Mouse (Mus musculus) MEL (cell line): ENCODE data around the gene March2. TPM values are rescaled to one million over a fixed set of nuclear protein-coding genes. Genes with fewer than 3 reads are reported as not detected.

Experiments used
- DNase-seq: peaks from one replicate; pipeline ENCODE4 v3.0.0; 2011; ENCODE audit warnings: low read depth, low spot score
- H3K27ac ChIP-seq: 2 replicates; pipeline ENCODE4 v1.5.1; 2012; ENCODE audit warnings: low read depth, mild to moderate bottlenecking, control low read depth, low read length, moderate library complexity; ENCODE audit not compliant: control insufficient read depth
- H3K27me3 ChIP-seq, 2 experiments: fragments of 150-350 bp in 1 of 2; sonication (generic) in 1 of 2; 2 replicates each; pipeline ENCODE4 v1.6.1; 2012; ENCODE audit warnings: low read length in 2 of 2, mild to moderate bottlenecking in 2 of 2, improper control_type of control experiment in 1 of 2, moderate library complexity in 1 of 2; ENCODE audit not compliant: insufficient read depth in 2 of 2, control insufficient read depth in 1 of 2
- H3K36me3 ChIP-seq, 2 experiments: 2 replicates each; pipeline ENCODE4 v1.6.1; 2012 to 2014; ENCODE audit warnings: low read length in 2 of 2, improper control_type of control experiment in 1 of 2, inconsistent platforms in 1 of 2, mild to moderate bottlenecking in 1 of 2; ENCODE audit not compliant: insufficient read depth in 2 of 2, control insufficient read depth in 1 of 2
- H3K4me1 ChIP-seq, 2 experiments: fragments of 150-350 bp in 1 of 2; sonication (generic) in 1 of 2; 2 replicates each; pipeline ENCODE4 v1.6.1; 2012; ENCODE audit warnings: low read length in 2 of 2, improper control_type of control experiment in 1 of 2, mild to moderate bottlenecking in 1 of 2; ENCODE audit not compliant: insufficient read depth in 2 of 2, control insufficient read depth in 1 of 2
- H3K4me3 ChIP-seq, 2 experiments: fragments of 150-350 bp in 1 of 2; sonication (generic) in 1 of 2; 2 replicates each; pipeline ENCODE4 v1.5.1; 2012; ENCODE audit warnings: low read depth in 2 of 2, low read length in 2 of 2, mild to moderate bottlenecking in 2 of 2, moderate library complexity in 2 of 2, control low read depth in 1 of 2, improper control_type of control experiment in 1 of 2; ENCODE audit not compliant: control insufficient read depth in 1 of 2, insufficient read depth in 1 of 2
- H3K79me2 ChIP-seq: 2 replicates; pipeline ENCODE4 v1.6.1; 2012; ENCODE audit warnings: mild to moderate bottlenecking, low read length, moderate library complexity; ENCODE audit not compliant: control insufficient read depth, poor library complexity, insufficient read depth
- H3K9ac ChIP-seq: 2 replicates; pipeline ENCODE4 v1.6.1; 2012; ENCODE audit warnings: low read depth, mild to moderate bottlenecking, control low read depth, low read length, moderate library complexity; ENCODE audit not compliant: control insufficient read depth, poor library complexity, severe bottlenecking
- H3K9me3 ChIP-seq: fragments of 150-350 bp; sonication (generic); replicated peaks from 2 replicates; pipeline ENCODE4 v1.6.1; 2012; ENCODE audit warnings: mild to moderate bottlenecking, low read length, improper control_type of control experiment, moderate library complexity; ENCODE audit not compliant: insufficient read depth
- BHLHE40 ChIP-seq: IDR thresholded peaks from 2 replicates; pipeline ENCODE4 v1.6.1; 2012; ENCODE audit warnings: low read depth, mild to moderate bottlenecking, inconsistent platforms, low read length, improper control_type of control experiment, borderline replicate concordance
- CHD2 ChIP-seq: IDR thresholded peaks from 2 replicates; pipeline ENCODE4 v1.6.1; 2011; ENCODE audit warnings: low read length, improper control_type of control experiment
- CTCF ChIP-seq, 3 experiments: IDR thresholded peaks in 2 of 3; conservative IDR thresholded peaks in 1 of 3; 2 replicates each; pipeline ENCODE4 v1.5.1; 2011 to 2012; ENCODE audit warnings: low read length in 3 of 3, low read depth in 2 of 3, mild to moderate bottlenecking in 2 of 3, improper control_type of control experiment in 1 of 3, inconsistent platforms in 1 of 3, mixed read lengths in 1 of 3, moderate library complexity in 1 of 3; ENCODE audit not compliant: control insufficient read depth in 1 of 3, insufficient read depth in 1 of 3, poor library complexity in 1 of 3, severe bottlenecking in 1 of 3
- E2F4 ChIP-seq: IDR thresholded peaks from 2 replicates; pipeline ENCODE4 v1.6.1; 2011; ENCODE audit warnings: low read depth, low read length, improper control_type of control experiment, borderline replicate concordance
- EP300 ChIP-seq, 2 experiments: IDR thresholded peaks; 2 replicates each; pipeline ENCODE4 v1.6.1; 2011; ENCODE audit warnings: improper control_type of control experiment in 2 of 2, low read length in 2 of 2, low read depth in 1 of 2, mild to moderate bottlenecking in 1 of 2
- ETS1 ChIP-seq: IDR thresholded peaks from 2 replicates; pipeline ENCODE4 v1.6.1; 2012; ENCODE audit warnings: low read depth, mild to moderate bottlenecking, inconsistent platforms, low read length, improper control_type of control experiment, moderate library complexity
- GATA1 ChIP-seq: IDR thresholded peaks from 2 replicates; pipeline ENCODE4 v1.6.1; 2011; ENCODE audit warnings: low read depth, low read length, improper control_type of control experiment
- HCFC1 ChIP-seq: IDR thresholded peaks from 2 replicates; pipeline ENCODE4 v1.6.1; 2012; ENCODE audit warnings: low read depth, mild to moderate bottlenecking, inconsistent platforms, low read length, improper control_type of control experiment, moderate library complexity
- JUND ChIP-seq: IDR thresholded peaks from 2 replicates; pipeline ENCODE4 v1.6.1; 2011; ENCODE audit warnings: low read depth, mild to moderate bottlenecking, improper control_type of control experiment, low read length
- MAFK ChIP-seq: IDR thresholded peaks from 2 replicates; pipeline ENCODE4 v1.6.1; 2011; ENCODE audit warnings: low read depth, mild to moderate bottlenecking, low read length, improper control_type of control experiment, borderline replicate concordance
- MAZ ChIP-seq: IDR thresholded peaks from 2 replicates; pipeline ENCODE4 v1.6.1; 2012; ENCODE audit warnings: low read depth, mild to moderate bottlenecking, inconsistent platforms, low read length, improper control_type of control experiment
- MEF2A ChIP-seq: IDR thresholded peaks from 2 replicates; pipeline ENCODE4 v1.6.1; 2014; ENCODE audit warnings: low read depth, mild to moderate bottlenecking, inconsistent platforms, low read length, improper control_type of control experiment; ENCODE audit not compliant: poor library complexity, insufficient replicate concordance, severe bottlenecking; ENCODE audit errors: extremely low read depth
- MXI1 ChIP-seq: IDR thresholded peaks from 2 replicates; pipeline ENCODE4 v1.6.1; 2011; ENCODE audit warnings: mild to moderate bottlenecking, low read depth, low read length, improper control_type of control experiment
- MYB ChIP-seq: IDR thresholded peaks from 2 replicates; pipeline ENCODE4 v1.6.1; 2011; ENCODE audit warnings: mild to moderate bottlenecking, low read depth, low read length, improper control_type of control experiment
- POLR2AphosphoS5 ChIP-seq: IDR thresholded peaks from 2 replicates; pipeline ENCODE4 v1.6.1; 2012; ENCODE audit warnings: low read depth, borderline replicate concordance, mild to moderate bottlenecking, inconsistent platforms, low read length, moderate library complexity, mixed read lengths
- RCOR1 ChIP-seq: IDR thresholded peaks from 2 replicates; pipeline ENCODE4 v1.6.1; 2012; ENCODE audit warnings: low read depth, mild to moderate bottlenecking, inconsistent platforms, low read length, improper control_type of control experiment
- SIN3A ChIP-seq: IDR thresholded peaks from 2 replicates; pipeline ENCODE4 v1.6.1; 2012; ENCODE audit warnings: low read length, improper control_type of control experiment, inconsistent platforms
- SMC3 ChIP-seq: IDR thresholded peaks from 2 replicates; pipeline ENCODE4 v1.6.1; 2011; ENCODE audit warnings: low read depth, low read length, improper control_type of control experiment
- TBP ChIP-seq: IDR thresholded peaks from 2 replicates; pipeline ENCODE4 v1.8.0; 2011; ENCODE audit warnings: low read depth, low read length, improper control_type of control experiment
- TCF12 ChIP-seq: IDR thresholded peaks from 2 replicates; pipeline ENCODE4 v1.6.1; 2014; ENCODE audit warnings: low read depth, mild to moderate bottlenecking, inconsistent platforms, low read length, improper control_type of control experiment, moderate library complexity
- USF1 ChIP-seq: IDR thresholded peaks from 2 replicates; pipeline ENCODE4 v1.6.1; 2014; ENCODE audit warnings: low read depth, mild to moderate bottlenecking, inconsistent platforms, low read length, improper control_type of control experiment, moderate library complexity
- USF2 ChIP-seq, 2 experiments: IDR thresholded peaks; 2 replicates each; pipeline ENCODE4 v1.6.1; 2011 to 2012; ENCODE audit warnings: improper control_type of control experiment in 2 of 2, low read length in 2 of 2, borderline replicate concordance in 1 of 2, inconsistent platforms in 1 of 2, low read depth in 1 of 2, mild to moderate bottlenecking in 1 of 2; ENCODE audit not compliant: insufficient read depth in 1 of 2
- ZKSCAN1 ChIP-seq: IDR thresholded peaks from 2 replicates; pipeline ENCODE4 v1.6.1; 2012; ENCODE audit warnings: low read depth, mild to moderate bottlenecking, inconsistent platforms, low read length, improper control_type of control experiment, moderate library complexity
- ZMIZ1 ChIP-seq: IDR thresholded peaks from 2 replicates; pipeline ENCODE4 v1.6.1; 2012; ENCODE audit warnings: low read depth, mild to moderate bottlenecking, inconsistent platforms, low read length, improper control_type of control experiment, moderate library complexity
- polyA plus RNA-seq, 2 experiments: library from polyadenylated mRNA; stranded (reverse) in 1 of 2; unstranded in 1 of 2; fragments of >175 nt in 1 of 2; fragments of >200 nt in 1 of 2; gene quantifications; 2 replicates each; pipeline versions ENCODE4 v1.2.1 to v1.2.4; 2012; ENCODE audit warnings: low replicate concordance in 2 of 2, low read depth in 1 of 2; ENCODE audit not compliant: insufficient read length in 2 of 2, insufficient read depth in 1 of 2, missing spikeins in 1 of 2
- total RNA-seq: library from RNA; depleted of rRNA; stranded (reverse); fragments of 300-350 nt; gene quantifications from 2 replicates; pipeline ENCODE4 v1.2.3, GENCODE M21; 2012

The March2 gene
- total and polyA plus RNA-seq, 3 experiments = 10.9 to 18.8 TPM; not detected in 1

DNA sequence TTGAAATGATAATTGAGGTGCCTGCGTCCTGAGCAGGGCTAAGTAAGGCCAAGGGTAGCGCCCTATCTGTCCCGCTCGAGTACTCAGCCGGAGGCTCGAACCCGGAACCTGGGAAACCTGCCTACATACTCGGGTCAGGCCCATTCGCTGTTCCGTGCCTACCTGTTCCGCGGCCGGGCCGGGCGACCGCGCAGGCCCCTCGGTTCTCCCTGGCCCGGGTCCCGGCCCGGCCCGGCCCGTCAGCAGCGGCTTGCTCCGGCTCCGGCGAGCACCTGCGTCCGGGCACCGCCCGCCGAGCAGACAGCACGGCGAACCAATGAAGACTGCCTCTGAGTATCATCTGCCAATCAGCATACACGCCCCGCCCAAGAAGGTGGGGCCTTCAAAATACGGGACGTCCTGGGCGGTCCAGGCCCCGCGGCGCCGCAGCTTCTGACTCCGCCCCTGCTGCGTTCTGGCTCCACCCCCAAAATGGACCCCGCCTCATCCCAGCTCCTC lies at the start of gene March2 (continued):
- TF ChIP-seq E2F4 (no peak), USF2 (IDR thresholded peaks at IDR 0.05; ENCODE audit: borderline replicate concordance in 1 of 2, insufficient read depth in 1 of 2, low read depth in 1 of 2, low read length in 2 of 2) (no peak)

DNA sequence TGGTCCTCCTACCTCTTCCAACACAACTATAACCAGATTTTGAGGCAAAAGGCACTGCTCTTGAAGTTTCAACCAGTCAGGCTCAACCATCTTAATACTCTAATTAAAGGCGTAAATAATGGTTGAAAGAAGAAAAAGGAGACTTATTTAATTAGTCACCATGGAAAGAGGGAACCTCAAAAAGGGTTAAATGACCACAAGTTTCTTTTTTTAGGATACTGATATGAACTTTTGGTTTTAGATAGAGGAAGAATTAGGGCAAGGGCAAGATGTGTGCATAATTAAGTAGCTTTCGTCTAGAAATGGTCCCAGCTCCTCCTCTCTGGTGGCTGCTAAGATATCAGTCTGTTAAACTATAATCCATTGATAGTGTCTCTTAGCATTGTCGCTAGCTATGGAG lies 47.9 kb upstream of the March2 start:
- Histone ChIP-seq H3K27ac (no peak overlapping the region), H3K4me3 (no peak overlapping the region)
- peak; percentile 30 for DNase-seq

GRCm38 (mm10) chr17:33760255-33761165 lies 42.0 kb upstream of the March2 start, which contains the start of gene Rab11b:
Gene Rab11b, minus strand, starts transcription at chr17:33760530.
- no peaks in the 10 kb centered on the region for H3K27me3 ChIP-seq
- DNase-seq = peak; percentile 100
- H3K4me1 ChIP-seq = peaks cover 2 to 18% of the 10 kb centered on the region in 2 experiments; a peak in 3 of 4 replicates
- peak within 1 kb of the TSS; percentile 84 to 98 for H3K4me3 ChIP-seq
- H3K9ac ChIP-seq = peak within 1 kb of the TSS; percentile 100
- peaks cover 38% of the 10 kb centered on the region for H3K79me2 ChIP-seq
- H3K27ac ChIP-seq = peak within 1 kb of the TSS; percentile 100
- H3K36me3 ChIP-seq = peaks cover 0 to 14% of the 10 kb centered on the region in 2 experiments; a peak in 2 of 4 replicates
- no peaks in the 10 kb centered on the region for H3K9me3 ChIP-seq
- TF ChIP-seq RCOR1 (0 out of 2 replicates have a peak, but pooled peaks have one; percentile 23), E2F4 (no peak), POLR2AphosphoS5 (no peak), CHD2 (peak; percentile 90), SMC3 (no peak), MYB (peak; percentile 54), USF1 (no peak), TCF12 (0 out of 2 replicates have a peak, but pooled peaks have one; percentile 18), MEF2A (no peak), BHLHE40 (no peak), JUND (peak; percentile 85; the same call in 1 of the 2 replicates), MXI1 (0 out of 2 replicates have a peak, but pooled peaks have one; percentile 30), ETS1 (peak; percentile 86), HCFC1 (peak; percentile 86), EP300 (IDR thresholded peaks at IDR 0.05; ENCODE audit: low read depth in 1 of 2, low read length in 2 of 2) (no peak), ZMIZ1 (no peak), TBP (no peak; the same call in 1 of the 2 replicates), SIN3A (peak; percentile 35), MAZ (peak; percentile 23; the same call in 1 of the 2 replicates), MAFK (no peak), GATA1 (no peak)

More for the DNA sequence above, 47.9 kb upstream of the March2 start:
- Histone ChIP-seq H3K79me2 (no peaks in the 10 kb centered on the region), H3K27me3 (no peaks in the 10 kb centered on the region; a peak in 1 of 4 replicates), H3K9me3 (no peaks in the 10 kb centered on the region), H3K9ac (no peak overlapping the region), H3K4me1 (peaks cover 0 to 6% of the 10 kb centered on the region in 2 experiments; a peak in 2 of 4 replicates), H3K36me3 (peaks cover 0 to 4% of the 10 kb centered on the region in 2 experiments; a peak in 2 of 4 replicates)
- TF ChIP-seq SIN3A = no peak
- no peak for TF ChIP-seq ZKSCAN1
- peak; percentile 34; the same call in 1 of the 2 replicates for TF ChIP-seq GATA1
- no peak for TF ChIP-seq CTCF (IDR thresholded peaks at IDR 0.05 in 2 of 3, conservative IDR thresholded peaks at IDR 0.05 in 1 of 3; ENCODE audit: control insufficient read depth in 1 of 3, insufficient read depth in 1 of 3, low read depth in 2 of 3, low read length in 3 of 3, poor library complexity in 1 of 3, severe bottlenecking in 1 of 3)
- 0 out of 4 replicates have a peak, but pooled peaks of 1 of the 2 experiments have one; percentile 17 for TF ChIP-seq EP300 (IDR thresholded peaks at IDR 0.05; ENCODE audit: low read depth in 1 of 2, low read length in 2 of 2)
- peak; percentile 91 for TF ChIP-seq MEF2A
